Mouse (Mus musculus): ENCODE data around the gene Nfkbil1.

DNA sequence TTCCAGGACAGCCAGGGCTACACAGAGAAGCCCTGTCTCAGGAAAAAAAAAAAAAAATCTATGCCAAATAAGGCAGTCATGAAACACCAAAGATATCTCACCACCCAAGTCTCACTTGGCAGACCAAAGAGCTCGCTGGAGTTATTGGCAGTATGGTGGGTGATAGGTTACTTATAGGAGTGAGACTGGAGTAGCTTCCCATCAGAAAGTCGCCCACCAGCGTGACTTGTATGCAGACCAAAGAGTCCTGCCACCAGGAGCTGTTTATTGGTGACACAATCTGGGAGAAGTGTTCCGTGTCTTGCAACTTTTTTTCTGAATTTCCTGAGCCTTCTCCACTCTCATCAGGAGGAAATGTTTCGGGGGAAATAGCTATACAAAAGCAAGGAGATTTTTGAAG, 4.1 kb upstream of the Nfkbil1 start:
- TF ChIP-seq POLR2A (IDR thresholded peaks at IDR 0.05; ENCODE audit: insufficient read depth, low read depth, low read length) (no peak), CTCF (IDR thresholded peaks at IDR 0.05; ENCODE audit: insufficient read depth, low read depth, low read length) (no peak)
